Mouse (Mus musculus): ENCODE data around the gene Cr1l. TPM values are rescaled to one million over a fixed set of nuclear protein-coding genes. Genes with fewer than 3 reads are reported as not detected.

Gene Cr1l
- polyA plus RNA-seq (2015; fragmentation: Nextera tagmentation; extraction: Ambion mirVana), result 35.0 and 39.5 TPM in 2 replicates

GRCm38 (mm10) chr1:195130953-195131674 lies at the start of gene Cr1l:
Cr1l (minus strand) TSS chr1:195131586.
- Histone ChIP-seq H3K9me3 (no peaks in the 10 kb centered on the region), H3K36me3 (0 out of 2 replicates have a peak, but pooled peaks cover 6% of the 10 kb centered on the region), H3K9ac (replicated peaks) (peak within 1 kb of the TSS; percentile 70), H3K27ac (peak within 1 kb of the TSS; percentile 91), H3K4me2 (replicated peaks) (peak within 1 kb of the TSS; percentile 54), H3K27me3 (no peaks in the 10 kb centered on the region), H3K4me3 (replicated peaks) (peak within 1 kb of the TSS; percentile 61), H3K4me1 (replicated peaks) (peaks cover 13% of the 10 kb centered on the region)
- peak; percentile 100 for ATAC-seq
- WGBS, result under 1% methylated on average over 31 of the region's 31 CpGs

DNA sequence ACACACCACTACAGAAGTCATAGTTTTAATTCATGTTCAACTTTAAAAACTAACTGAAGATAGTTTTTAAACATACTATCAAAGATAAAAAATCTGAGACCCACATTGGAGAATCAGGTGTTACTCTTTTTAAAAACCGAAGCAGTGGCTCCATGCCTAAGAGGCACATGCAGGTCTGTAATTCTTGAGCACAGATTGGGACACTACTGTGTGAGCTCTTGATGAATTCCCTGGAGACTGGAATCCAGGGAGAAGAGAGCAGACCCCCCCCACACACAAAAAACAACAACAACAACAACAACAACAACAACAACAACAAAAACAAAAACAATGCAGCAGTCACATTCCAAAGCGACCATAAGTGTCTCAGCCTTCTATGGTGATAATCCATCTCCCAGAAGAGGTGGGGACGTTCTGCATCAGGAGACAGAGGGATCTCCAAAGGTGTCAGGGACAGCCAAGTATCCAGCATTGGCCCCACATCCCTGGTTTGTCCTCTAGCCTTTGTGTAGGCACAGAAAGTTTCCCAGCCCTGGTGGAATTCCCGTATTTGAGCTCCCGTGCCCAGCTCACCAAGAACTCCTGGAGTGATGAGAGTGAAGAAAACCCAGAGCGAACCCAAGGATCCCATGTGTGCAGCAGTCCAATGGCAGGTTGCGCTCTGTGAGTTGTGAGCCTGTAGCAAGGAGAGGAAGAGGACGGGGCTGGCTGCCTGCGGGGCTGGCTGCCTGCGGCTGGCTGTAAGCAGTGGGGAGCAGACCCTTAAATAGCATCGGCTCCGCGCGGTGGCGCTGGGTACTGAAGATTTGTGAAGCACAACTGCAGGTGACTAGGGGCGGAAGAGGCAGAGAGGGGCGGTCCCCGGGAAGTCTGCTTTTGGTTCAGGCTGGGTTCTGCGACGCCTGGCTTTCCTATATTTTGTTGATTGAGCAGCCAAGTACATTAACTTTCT lies 44.9 kb upstream of the Cr1l start, which contains the start of gene Cr2:
Cr2 (minus strand) TSS at position 737 of the 952 bp plus-strand sequence.
- WGBS, result 7% methylated on average over 20 of the region's 20 CpGs

GRCm38 (mm10) chr1:195164996-195165755 lies 33.8 kb upstream of the Cr1l start:
- no peak for ATAC-seq
- 85% methylated on average over 9 of the region's 9 CpGs for WGBS
- H3K4me2 ChIP-seq (replicated peaks), result no peak overlapping the region
- no peak overlapping the region for H3K4me3 ChIP-seq (replicated peaks)
- H3K4me1 ChIP-seq (replicated peaks), result no peaks in the 10 kb centered on the region
- no peaks in the 10 kb centered on the region for H3K9me3 ChIP-seq
- no peaks in the 10 kb centered on the region for H3K27me3 ChIP-seq
- H3K9ac ChIP-seq (replicated peaks), result no peak overlapping the region
- no peak overlapping the region for H3K27ac ChIP-seq
- no peaks in the 10 kb centered on the region for H3K36me3 ChIP-seq

More for the DNA sequence above, 44.9 kb upstream of the Cr1l start, which contains the start of gene Cr2:
- Histone ChIP-seq H3K27me3 (no peaks in the 10 kb centered on the region), H3K4me2 (replicated peaks) (peak within 1 kb of the TSS; percentile 64), H3K9ac (replicated peaks) (peak within 1 kb of the TSS; percentile 57), H3K9me3 (no peaks in the 10 kb centered on the region), H3K4me1 (replicated peaks) (peaks cover 6% of the 10 kb centered on the region; the same call in 1 of the 2 replicates), H3K27ac (no peak within 1 kb of the TSS), H3K36me3 (no peaks in the 10 kb centered on the region), H3K4me3 (replicated peaks) (peak within 1 kb of the TSS; percentile 36)
- ATAC-seq, result peak; percentile 100

DNA sequence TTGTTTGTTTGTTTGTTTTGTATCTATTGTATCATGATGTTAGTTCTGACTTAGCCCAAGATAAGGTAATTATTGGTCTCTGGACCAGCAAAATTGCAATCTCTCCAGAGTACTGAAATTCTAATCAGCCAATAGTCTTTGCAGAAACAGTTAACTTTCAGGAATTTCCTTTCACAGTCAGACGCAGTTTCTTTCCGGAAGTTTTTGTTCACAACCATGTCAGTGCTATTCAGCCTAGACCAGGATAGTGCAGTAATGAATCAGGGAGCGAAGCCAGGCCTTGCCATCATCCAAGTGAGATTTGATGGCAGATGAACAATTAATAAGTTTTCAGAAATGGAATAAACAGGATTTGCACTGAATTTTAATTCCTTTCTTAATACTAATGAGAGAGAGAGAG lies 684 bp upstream of the Cr1l start:
- 62% methylated on average over 3 of the region's 3 CpGs for WGBS
- no peak overlapping the region for H3K9ac ChIP-seq (replicated peaks)

DNA sequence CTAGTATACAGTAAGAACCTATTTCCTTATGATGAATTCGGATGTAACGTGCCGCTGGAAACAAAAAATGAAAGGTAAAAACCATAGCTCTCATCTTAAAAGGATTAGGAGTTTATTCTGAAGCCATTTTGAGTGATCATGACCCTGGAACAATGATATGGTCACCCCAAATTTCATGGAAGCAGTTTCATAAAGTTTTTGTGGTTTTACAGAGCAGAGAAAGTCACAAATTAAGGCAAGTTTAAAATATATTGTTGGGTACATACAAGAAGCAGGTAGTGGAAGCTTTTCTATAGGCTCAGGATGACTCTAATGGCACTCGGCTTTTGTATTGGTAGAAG lies 259 bp upstream of the Cr1l start:
- WGBS, result 29% methylated on average over 4 of the region's 4 CpGs

More for the DNA sequence above, 684 bp upstream of the Cr1l start:
- peak overlapping the region; percentile 61 for H3K4me3 ChIP-seq (replicated peaks)
- H3K27me3 ChIP-seq, result no peaks in the 10 kb centered on the region
- H3K27ac ChIP-seq, result no peak overlapping the region
- no peaks in the 10 kb centered on the region for H3K9me3 ChIP-seq
- H3K4me1 ChIP-seq (replicated peaks), result peaks cover 13% of the 10 kb centered on the region
- H3K4me2 ChIP-seq (replicated peaks), result peak overlapping the region; percentile 54
- no peak for ATAC-seq
- H3K36me3 ChIP-seq, result 0 out of 2 replicates have a peak, but pooled peaks cover 6% of the 10 kb centered on the region

DNA sequence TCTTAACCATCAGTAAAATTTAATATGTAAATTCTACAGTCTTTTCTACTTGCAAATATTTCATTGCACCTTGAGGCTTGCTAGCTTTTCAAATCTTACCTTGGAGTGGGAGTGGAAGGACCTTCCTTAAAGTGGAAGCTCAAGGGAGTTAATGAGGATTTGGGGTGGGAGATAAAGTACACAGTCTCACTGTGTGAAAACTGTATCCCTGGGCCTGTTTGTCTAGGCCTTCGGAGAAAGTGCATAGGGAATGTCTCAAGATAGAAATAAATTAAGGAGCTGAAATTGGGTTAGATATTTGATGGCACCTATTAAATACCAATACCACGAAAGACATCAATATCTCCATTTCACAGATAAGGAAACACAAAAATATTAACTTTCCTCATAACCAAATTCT lies 907 bp downstream of the Cr1l start:
- Histone ChIP-seq H3K36me3 (0 out of 2 replicates have a peak, but pooled peaks cover 6% of the 10 kb centered on the region), H3K4me1 (replicated peaks) (peaks cover 13% of the 10 kb centered on the region), H3K27ac (peak overlapping the region; percentile 91), H3K9ac (replicated peaks) (peak overlapping the region; percentile 70), H3K4me3 (replicated peaks) (peak overlapping the region; percentile 61), H3K27me3 (no peaks in the 10 kb centered on the region), H3K4me2 (replicated peaks) (peak overlapping the region; percentile 54), H3K9me3 (no peaks in the 10 kb centered on the region)
- WGBS, result 15% methylated on average over 2 of the region's 2 CpGs
- ATAC-seq, result peak; percentile 49

More for the DNA sequence above, 259 bp upstream of the Cr1l start:
- 0 out of 2 replicates have a peak, but pooled peaks cover 6% of the 10 kb centered on the region for H3K36me3 ChIP-seq
- peaks cover 13% of the 10 kb centered on the region for H3K4me1 ChIP-seq (replicated peaks)
- no peaks in the 10 kb centered on the region for H3K9me3 ChIP-seq
- peak overlapping the region; percentile 61 for H3K4me3 ChIP-seq (replicated peaks)
- H3K27ac ChIP-seq, result peak overlapping the region; percentile 91
- peak overlapping the region; percentile 70 for H3K9ac ChIP-seq (replicated peaks)
- peak overlapping the region; percentile 54 for H3K4me2 ChIP-seq (replicated peaks)
- no peaks in the 10 kb centered on the region for H3K27me3 ChIP-seq
- no peak for ATAC-seq

GRCm38 (mm10) chr1:195129867-195130266 lies 1.5 kb downstream of the Cr1l start:
- 81% methylated on average over 1 of the region's 1 CpGs for WGBS
- no peak overlapping the region for H3K9ac ChIP-seq (replicated peaks)
- H3K4me1 ChIP-seq (replicated peaks), result peaks cover 13% of the 10 kb centered on the region
- H3K4me2 ChIP-seq (replicated peaks), result peak overlapping the region; percentile 28; the same call in 1 of the 2 replicates
- 0 out of 2 replicates have a peak overlapping the region, but pooled peaks have one; percentile 1 for H3K4me3 ChIP-seq (replicated peaks)
- H3K27me3 ChIP-seq, result no peaks in the 10 kb centered on the region
- H3K27ac ChIP-seq, result no peak overlapping the region
- no peaks in the 10 kb centered on the region for H3K9me3 ChIP-seq
- ATAC-seq, result no peak
- peaks cover 9% of the 10 kb centered on the region; the same call in 1 of the 2 replicates for H3K36me3 ChIP-seq

- Histone ChIP-seq H3K4me3 (replicated peaks) (no peak overlapping the region), H3K9ac (replicated peaks) (no peak overlapping the region), H3K27me3 (no peaks in the 10 kb centered on the region), H3K4me2 (replicated peaks) (no peak overlapping the region), H3K36me3 (peaks cover 29% of the 10 kb centered on the region), H3K27ac (no peak overlapping the region), H3K9me3 (no peaks in the 10 kb centered on the region), H3K4me1 (replicated peaks) (no peaks in the 10 kb centered on the region)
- no peak for ATAC-seq
- WGBS, result 94% methylated on average over 1 of the region's 1 CpGs
These were observed 17.0 kb downstream of the Cr1l start for GRCm38 (mm10) chr1:195114414-195114813.

DNA sequence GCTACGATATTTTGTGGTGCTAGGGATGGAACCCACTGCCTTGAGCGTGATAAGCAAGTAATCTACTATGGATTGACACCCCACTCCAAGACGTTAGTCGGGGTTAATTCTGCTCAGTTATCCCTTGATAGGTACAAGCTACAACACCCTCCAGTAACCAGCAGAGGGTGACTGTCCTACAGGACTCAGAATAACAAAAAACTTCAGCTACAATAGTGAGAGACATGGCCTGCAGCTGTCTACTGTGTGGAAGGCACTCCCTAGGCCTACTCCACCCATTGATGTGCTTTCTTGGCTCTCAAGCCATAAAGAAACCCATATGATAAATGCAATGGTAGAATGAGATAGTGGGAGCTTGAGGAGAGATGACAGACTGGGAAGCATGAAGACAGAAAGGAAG lies 17.8 kb downstream of the Cr1l start:
- H3K36me3 ChIP-seq, result peaks cover 29% of the 10 kb centered on the region
- 92% methylated on average over 4 of the region's 4 CpGs for WGBS
- H3K9ac ChIP-seq (replicated peaks), result no peak overlapping the region
- no peak overlapping the region for H3K4me2 ChIP-seq (replicated peaks)
- ATAC-seq, result no peak
- H3K27me3 ChIP-seq, result no peaks in the 10 kb centered on the region
- no peak overlapping the region for H3K4me3 ChIP-seq (replicated peaks)
- H3K4me1 ChIP-seq (replicated peaks), result no peaks in the 10 kb centered on the region
- no peak overlapping the region for H3K27ac ChIP-seq
- H3K9me3 ChIP-seq, result no peaks in the 10 kb centered on the region

GRCm38 (mm10) chr1:195100693-195101092 lies 30.7 kb downstream of the Cr1l start:
- Histone ChIP-seq H3K4me3 (replicated peaks) (no peak overlapping the region), H3K9me3 (no peaks in the 10 kb centered on the region), H3K36me3 (peaks cover 28% of the 10 kb centered on the region), H3K4me1 (replicated peaks) (no peaks in the 10 kb centered on the region), H3K27me3 (no peaks in the 10 kb centered on the region), H3K4me2 (replicated peaks) (no peak overlapping the region), H3K27ac (no peak overlapping the region), H3K9ac (replicated peaks) (no peak overlapping the region)
- 93% methylated on average over 4 of the region's 4 CpGs for WGBS
- no peak for ATAC-seq

GRCm38 (mm10) chr1:195098004-195098403 lies 33.4 kb downstream of the Cr1l start:
- 94% methylated on average over 1 of the region's 1 CpGs for WGBS
- H3K4me2 ChIP-seq (replicated peaks), result no peak overlapping the region
- ATAC-seq, result no peak
- H3K27ac ChIP-seq, result no peak overlapping the region
- no peak overlapping the region for H3K9ac ChIP-seq (replicated peaks)
- H3K36me3 ChIP-seq, result peaks cover 23% of the 10 kb centered on the region
- H3K9me3 ChIP-seq, result no peaks in the 10 kb centered on the region
- no peaks in the 10 kb centered on the region for H3K27me3 ChIP-seq
- H3K4me1 ChIP-seq (replicated peaks), result no peaks in the 10 kb centered on the region
- no peak overlapping the region for H3K4me3 ChIP-seq (replicated peaks)

Measured in midbrain, embryonic 13.5 days (tissue).